Mouse (Mus musculus): ENCODE data around the gene Vmn2r-ps159. TPM values are rescaled to one million over a fixed set of nuclear protein-coding genes. Genes with fewer than 3 reads are reported as not detected.
"Not testable (repeated sequence)": the region's sequence is repeated elsewhere in the genome, so short reads cannot be mapped to it uniquely, and the experiment has no call there.

The Vmn2r-ps159 gene
- not detected for total RNA-seq (2021)

GRCm38 (mm10) chr4:156330803-156331202 is at the start of gene Vmn2r-ps159:
TSS of gene Vmn2r-ps159 (plus strand) at chr4:156331103.
- intact Hi-C loops (cut with DNase I); DNase-seq (ENCODE audit: low spot score in 2 of 2): not testable (repeated sequence)

- DNase-seq (ENCODE audit: low spot score in 2 of 2); intact Hi-C loops (cut with DNase I): not testable (repeated sequence)
Measured at GRCm38 (mm10) chr4:156341601-156342504, 10.9 kb downstream of the Vmn2r-ps159 start.

GRCm38 (mm10) chr4:156342569-156343325 is 11.8 kb downstream of the Vmn2r-ps159 start:
- intact Hi-C loops (cut with DNase I) = no loop called here
- no peak for DNase-seq (ENCODE audit: low spot score in 2 of 2)

DNA sequence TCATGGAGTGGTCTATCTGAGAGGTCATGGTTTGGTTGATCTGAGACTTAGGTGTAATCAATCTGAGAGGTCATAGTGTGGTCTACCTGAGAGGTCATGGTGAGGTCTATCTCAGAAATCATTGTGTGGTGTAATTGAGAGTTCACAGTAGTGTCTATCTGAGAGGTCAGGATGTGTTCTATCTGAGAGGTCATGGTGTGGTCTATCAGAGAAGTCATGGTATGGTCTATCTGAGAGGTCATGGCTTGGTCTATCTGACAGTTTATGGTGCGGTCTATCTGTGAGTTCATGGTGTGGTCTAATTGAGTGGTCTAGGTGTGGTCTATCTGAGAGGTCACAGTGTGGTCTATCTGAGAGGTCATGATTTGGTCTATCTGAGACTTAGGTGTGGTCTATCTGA is 12.4 kb downstream of the Vmn2r-ps159 start:
- intact Hi-C loops (cut with DNase I) = no loop called here

DNA sequence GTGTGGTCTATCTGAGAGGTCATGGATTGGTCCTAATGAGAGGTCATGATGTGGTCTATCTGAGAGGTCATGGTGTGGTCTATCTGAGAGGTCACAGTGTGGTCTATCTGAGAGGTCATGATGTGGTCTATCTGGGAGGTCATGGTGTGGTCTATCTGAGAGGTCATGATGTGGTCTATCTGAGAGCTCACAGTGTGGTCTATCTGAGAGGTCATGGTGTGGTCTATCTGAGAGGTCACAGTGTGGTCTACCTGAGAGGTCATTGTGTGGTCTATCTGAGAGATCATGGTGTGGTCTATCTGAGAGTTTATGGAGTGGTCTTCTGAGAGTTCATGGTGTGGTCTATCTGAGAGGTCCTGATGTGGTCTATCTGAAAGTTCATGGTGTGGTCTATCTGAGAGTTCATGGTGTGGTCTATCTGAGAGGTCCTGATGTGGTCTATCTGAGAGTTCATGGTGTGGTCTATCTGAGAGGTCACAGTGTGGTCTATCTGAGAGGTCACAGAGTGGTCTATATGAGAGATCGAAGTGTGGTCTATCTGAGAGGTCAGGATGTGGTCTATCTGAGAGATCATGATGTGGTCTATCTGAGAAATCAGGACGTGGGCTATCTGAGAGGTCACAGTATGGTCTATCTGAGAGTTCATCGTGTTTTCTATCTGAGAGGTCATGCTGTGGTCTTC is 26.0 kb downstream of the Vmn2r-ps159 start:
- DNase-seq (ENCODE audit: low spot score in 2 of 2) = not testable (repeated sequence)

More for the DNA sequence above, 12.4 kb downstream of the Vmn2r-ps159 start:
- no peak for DNase-seq (ENCODE audit: low spot score in 2 of 2)

More for the DNA sequence above, 26.0 kb downstream of the Vmn2r-ps159 start:
- intact Hi-C loops (cut with DNase I) = not testable (repeated sequence)

Other genes with a start within 250 kb of the Vmn2r-ps159 start
- gene 9430015G10Rik, start 221.1 kb upstream of the Vmn2r-ps159 start, total RNA-seq (2021) = 10 to 100 TPM; 28.6 to 29.4 TPM
- under 1 TPM; 0.87 to 0.94 TPM for gene Rnf223, start 200.6 kb upstream of the Vmn2r-ps159 start, total RNA-seq (2021)
- 100 to 1,000 TPM; 143 to 149 TPM for gene Agrn, start 133.6 kb upstream of the Vmn2r-ps159 start, total RNA-seq (2021)
- 1 to 10 TPM; 1.2 to 1.8 TPM for gene Isg15, start 130.3 kb upstream of the Vmn2r-ps159 start, total RNA-seq (2021)
- gene AW011738, start 127.8 kb upstream of the Vmn2r-ps159 start, total RNA-seq (2021) = 1 to 10 TPM; 4.4 to 6.3 TPM
- gene Perm1, start 115.2 kb upstream of the Vmn2r-ps159 start, total RNA-seq (2021) = under 1 TPM; 0.46 to 0.76 TPM
- 10 to 100 TPM; 32.8 to 37.8 TPM for gene Plekhn1, start 96.2 kb upstream of the Vmn2r-ps159 start, total RNA-seq (2021)
- gene Noc2l, start 95.1 kb upstream of the Vmn2r-ps159 start, total RNA-seq (2021) = 10 to 100 TPM; 66.1 to 66.9 TPM
- 1 to 10 TPM; 2.7 to 4.5 TPM for gene Samd11, start 75.4 kb upstream of the Vmn2r-ps159 start, total RNA-seq (2021)

All from left cerebral cortex, postnatal 25 days (tissue).